Mouse (Mus musculus) activated CD4-positive, CD25-positive, alpha-beta regulatory T cell, adult 9 weeks (primary cell): ENCODE data around the gene Olfr675. TPM values are rescaled to one million over a fixed set of nuclear protein-coding genes. Genes with fewer than 3 reads are reported as not detected.

Experiments
- polyA plus RNA-seq: library from polyadenylated mRNA; unstranded; fragments of 100-300 nt; shearing (Covaris generic); gene quantifications from one replicate; pipeline ENCODE4 v1.2.1, GENCODE M21; 2017

The Olfr675 gene
- not detected for polyA plus RNA-seq

GRCm38 (mm10) chr7:105028360-105028759 is at the start of gene Olfr675:
TSS of gene Olfr675 (minus strand) at chr7:105028460.

DNA sequence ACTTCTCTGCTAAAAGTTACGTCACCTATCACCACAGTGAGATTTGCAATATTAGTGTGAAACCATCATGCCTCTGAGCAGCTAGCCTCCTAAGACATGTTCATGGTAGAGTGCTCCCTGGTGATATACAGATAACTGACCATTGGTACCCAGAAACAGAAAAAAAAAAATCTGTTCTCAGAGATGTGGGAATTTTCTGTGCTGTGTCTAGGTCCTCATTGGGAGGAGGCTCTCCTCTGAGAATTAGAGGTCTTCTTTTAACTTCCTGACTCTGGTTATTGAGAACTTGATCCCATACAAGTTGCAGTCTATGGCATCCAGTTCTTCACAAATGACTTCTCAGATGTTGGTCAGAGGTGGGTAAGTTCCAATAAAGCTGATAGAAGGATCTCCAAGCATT is 35.9 kb upstream of the Olfr675 start, which contains the start of gene Olfr678:
Gene Olfr678 (plus strand): TSS at position 301 of the 400 bp plus-strand sequence.

GRCm38 (mm10) chr7:105032398-105032797 is 4.1 kb upstream of the Olfr675 start, which contains the start of gene Olfr676:
TSS of gene Olfr676 (plus strand) at chr7:105032698.

DNA sequence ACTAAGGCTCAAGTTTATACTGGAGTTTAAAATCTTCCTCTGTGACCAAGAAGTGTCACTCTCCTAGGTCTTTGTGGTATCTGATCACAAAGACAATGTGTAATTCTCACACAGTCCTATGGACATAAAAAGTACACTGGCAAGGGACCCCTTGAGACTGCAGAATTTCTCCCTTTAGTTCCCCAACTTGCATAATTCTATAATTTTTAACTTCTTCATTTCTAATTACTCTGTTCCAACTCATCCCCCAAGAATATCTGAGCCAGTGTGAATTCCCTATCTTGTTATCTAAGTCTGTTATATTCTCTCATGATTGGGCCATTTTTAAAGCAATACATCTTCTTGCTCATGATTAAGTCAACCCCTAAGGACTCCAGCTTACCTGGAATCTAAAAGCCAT is 26.3 kb downstream of the Olfr675 start, which contains the start of gene Olfr672:
Gene Olfr672 (minus strand): TSS at position 101 of the 400 bp plus-strand sequence.

GRCm38 (mm10) chr7:104979026-104979425 is 49.2 kb downstream of the Olfr675 start, which contains the start of gene Olfr671:
TSS of gene Olfr671 (minus strand) at chr7:104979126.

Other genes starting within 250 kb of the Olfr675 start
- gene Usp17lb, start 185.9 kb downstream of the Olfr675 start, polyA plus RNA-seq, result not detected
- 0.10 TPM for gene Usp17la, start 171.5 kb downstream of the Olfr675 start, polyA plus RNA-seq
- gene Olfr665, start 150.4 kb downstream of the Olfr675 start, polyA plus RNA-seq, result not detected
- gene Olfr666, start 132.5 kb downstream of the Olfr675 start, polyA plus RNA-seq, result not detected
- gene Olfr667, start 107.0 kb downstream of the Olfr675 start, polyA plus RNA-seq, result not detected
- not detected for gene Olfr668, start 100.4 kb downstream of the Olfr675 start, polyA plus RNA-seq
- gene Olfr669, start 94.2 kb downstream of the Olfr675 start, polyA plus RNA-seq, result not detected
- gene Olfr670, start 65.8 kb downstream of the Olfr675 start, polyA plus RNA-seq, result not detected
- gene Olfr671, start 49.3 kb downstream of the Olfr675 start, polyA plus RNA-seq, result not detected
- gene Olfr672, start 26.4 kb downstream of the Olfr675 start, polyA plus RNA-seq, result not detected
- not detected for gene Olfr676, start 4.2 kb upstream of the Olfr675 start, polyA plus RNA-seq
- not detected for gene Olfr677, start 22.9 kb upstream of the Olfr675 start, polyA plus RNA-seq
- not detected for gene Olfr678, start 36.0 kb upstream of the Olfr675 start, polyA plus RNA-seq
- not detected for gene Olfr679, start 52.7 kb upstream of the Olfr675 start, polyA plus RNA-seq
- gene Olfr680-ps1, start 64.4 kb upstream of the Olfr675 start, polyA plus RNA-seq, result not detected
- not detected for gene Olfr681, start 88.4 kb upstream of the Olfr675 start, polyA plus RNA-seq
- gene Olfr683, start 118.6 kb upstream of the Olfr675 start, polyA plus RNA-seq, result not detected
- not detected for gene Olfr684, start 135.2 kb upstream of the Olfr675 start, polyA plus RNA-seq
- gene Olfr685, start 157.6 kb upstream of the Olfr675 start, polyA plus RNA-seq, result not detected
- gene Olfr686, start 179.0 kb upstream of the Olfr675 start, polyA plus RNA-seq, result not detected